Mouse (Mus musculus): ENCODE results near the gene St3gal3.

- TF ChIP-seq CTCF (IDR thresholded peaks at IDR 0.05; ENCODE audit: extremely low read depth, insufficient read length, insufficient replicate concordance, low read depth, low read length), result no peak
- TF ChIP-seq POLR2A (IDR thresholded peaks at IDR 0.05; ENCODE audit: low read depth, low read length), result no peak
These were observed 64.2 kb downstream of the St3gal3 start for GRCm38 (mm10) chr4:118070255-118071234.
